ENCODE assay signal across 8 mouse cellular contexts in the genomic region with DNA sequence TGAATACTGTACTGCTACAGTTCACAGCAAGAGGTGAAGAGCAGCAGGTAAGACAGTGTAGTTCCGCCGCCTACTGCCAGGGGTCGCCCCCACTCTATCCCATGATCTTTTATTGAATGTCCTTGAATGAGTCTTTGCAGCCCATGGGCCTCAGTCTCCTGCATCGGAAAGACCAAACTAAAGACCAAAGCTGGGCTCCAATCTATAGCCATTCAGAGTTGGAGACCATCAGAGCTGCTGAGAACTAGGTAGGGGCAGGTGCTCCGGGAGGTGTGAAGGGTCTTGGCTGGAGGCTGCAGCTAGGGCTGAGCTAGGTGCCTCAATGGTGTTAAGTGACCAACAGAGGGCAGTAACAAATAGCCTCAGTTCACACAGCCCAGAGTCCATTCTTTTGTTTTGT. TPM values are rescaled to one million over a fixed set of nuclear protein-coding genes. Genes with fewer than 3 reads are reported as not detected.
A peak's percentile ranks its signal among the peaks of the same experiment; 100 is the strongest.
DNase-seq lines count a peak whose midpoint lies in the region; ATAC-seq and TF ChIP-seq lines count a peak whose summit lies in the region.
"Had no signal": no experiment of that assay in that cellular context is flagged by ENCODE, and none has a peak within 500 bp of the region (broad histone marks: within the 10 kb centered on the region; RNA-seq: fewer than 3 reads in every experiment).

No protein-coding gene starts in this region.

- peaks cover 67% of the 10 kb centered on the region for H3K36me3 ChIP-seq in intestine, postnatal 0 days (ENCODE audit: control insufficient read depth, insufficient read depth)
- peaks cover 60% of the 10 kb centered on the region for H3K36me3 ChIP-seq in liver, embryonic 15.5 days (replicated peaks)

- ATAC-seq in intestine, postnatal 0 days, result peak; percentile 38
- peak; percentile 45; the same call in 1 of the 2 replicates for ATAC-seq in liver, embryonic 15.5 days (ENCODE audit: insufficient read depth)

- no peak overlapping the region for H3K4me3 ChIP-seq in intestine, postnatal 0 days (ENCODE audit: low read depth, low read length)
- no peak overlapping the region for H3K4me3 ChIP-seq in liver, embryonic 15.5 days (replicated peaks)
- H3K4me3 ChIP-seq: stomach, embryonic 15.5 days had no signal

- H3K27ac ChIP-seq in intestine, postnatal 0 days (ENCODE audit: low read depth, low read length), result no peak overlapping the region
- H3K27ac ChIP-seq in liver, embryonic 15.5 days (replicated peaks), result no peak overlapping the region
- H3K27ac ChIP-seq: stomach, embryonic 15.5 days had no signal

- WGBS in intestine, postnatal 0 days, result 66% methylated on average over 5 of the region's 5 CpGs
- WGBS in liver, embryonic 15.5 days (ENCODE audit: insufficient replicate concordance), result 50% methylated on average over 5 of the region's 5 CpGs

- no peaks in the 10 kb centered on the region for H3K9me3 ChIP-seq in intestine, postnatal 0 days (ENCODE audit: control insufficient read depth)
- H3K9me3 ChIP-seq in liver, embryonic 15.5 days (replicated peaks), result no peaks in the 10 kb centered on the region
- H3K9me3 ChIP-seq: stomach, embryonic 15.5 days had no signal

- no peaks in the 10 kb centered on the region for H3K4me1 ChIP-seq in intestine, postnatal 0 days (replicated peaks; ENCODE audit: control insufficient read depth, insufficient read depth, low read length)
- no peaks in the 10 kb centered on the region for H3K4me1 ChIP-seq in liver, embryonic 15.5 days (replicated peaks)
- H3K4me1 ChIP-seq: stomach, embryonic 15.5 days had no signal

- peak; percentile 61 for DNase-seq in ovary, postnatal 36 days (ENCODE audit: low spot score)
- no peak for DNase-seq in ovary, postnatal 10 days (ENCODE audit: low spot score)
- peak; percentile 51 for DNase-seq in adipocyte (ENCODE audit: low spot score)
- DNase-seq in embryo, embryonic 9.5 days (ENCODE audit: extremely low spot score), result peak; percentile 58
- DNase-seq in spleen, adult 12 weeks (ENCODE audit: low spot score), result peak; percentile 27

- H3K9ac ChIP-seq in intestine, postnatal 0 days (ENCODE audit: low read depth, low read length), result no peak overlapping the region
- no peak overlapping the region for H3K9ac ChIP-seq in liver, embryonic 15.5 days
- H3K9ac ChIP-seq: stomach, embryonic 15.5 days had no signal

- H3K4me2 ChIP-seq in intestine, postnatal 0 days (replicated peaks; ENCODE audit: low read depth), result no peak overlapping the region
- H3K4me2 ChIP-seq in liver, embryonic 15.5 days, result no peak overlapping the region
- H3K4me2 ChIP-seq: stomach, embryonic 15.5 days had no signal

- TF ChIP-seq CTCF in intestine, postnatal 0 days (IDR thresholded peaks at IDR 0.05; ENCODE audit: low read depth), result peak; percentile 88

- no peaks in the 10 kb centered on the region for H3K27me3 ChIP-seq in intestine, postnatal 0 days (replicated peaks; ENCODE audit: control insufficient read depth, insufficient read depth, low read length)
- H3K27me3 ChIP-seq in liver, embryonic 15.5 days, result no peaks in the 10 kb centered on the region
- H3K27me3 ChIP-seq: stomach, embryonic 15.5 days had no signal

RNA-seq across cellular contexts. Expression of a gene that starts 48.3 kb away (rescaled TPM):
- polyA plus RNA-seq in intestine, postnatal 0 days (2015; fragmentation: Nextera tagmentation; extraction: Ambion mirVana), result 25.7 and 28.5 TPM in 2 replicates
- polyA plus RNA-seq in liver, embryonic 15.5 days (2015; fragmentation: Nextera tagmentation; extraction: Ambion mirVana), result 22.4 and 24.6 TPM in 2 replicates
